Mouse (Mus musculus) heart, embryonic 13.5 days (tissue): ENCODE measurements around the gene Hic1. TPM values are rescaled to one million over a fixed set of nuclear protein-coding genes. Genes with fewer than 3 reads are reported as not detected.
"Not testable (repeated sequence)": the region's sequence is repeated elsewhere in the genome, so short reads cannot be mapped to it uniquely, and the experiment has no call there.

Experiments
- ATAC-seq: fragments of 200-750 bp; cut with Nextera tagmentation; 2 replicates; pipeline ENCODE4 v1.8.0; 2017; ENCODE audit warnings: moderate TSS enrichment; ENCODE audit not compliant: insufficient number of reproducible peaks, low FRiP score, low TSS enrichment; ENCODE audit errors: extremely low read depth
- H3K27ac ChIP-seq: fragments of 300-500 bp; sonication (generic); replicated peaks from 2 replicates; pipeline ENCODE4 v1.5.1; 2015; ENCODE audit warnings: moderate library complexity, mild to moderate bottlenecking, inconsistent platforms
- H3K27me3 ChIP-seq: fragments of 300-500 bp; sonication (generic); replicated peaks from 2 replicates; pipeline ENCODE4 v1.6.1; 2015; ENCODE audit warnings: mild to moderate bottlenecking, inconsistent platforms
- H3K36me3 ChIP-seq: fragments of 300-500 bp; sonication (generic); 2 replicates; pipeline ENCODE4 v1.6.1; 2015; ENCODE audit warnings: mild to moderate bottlenecking, inconsistent platforms
- H3K4me1 ChIP-seq: fragments of 300-500 bp; sonication (generic); 2 replicates; pipeline ENCODE4 v1.6.1; 2015; ENCODE audit warnings: inconsistent platforms
- H3K4me2 ChIP-seq: fragments of 300-500 bp; sonication (generic); 2 replicates; pipeline ENCODE4 v1.6.1; 2015; ENCODE audit warnings: inconsistent platforms, mild to moderate bottlenecking, moderate library complexity
- H3K4me3 ChIP-seq: fragments of 300-500 bp; sonication (generic); 2 replicates; pipeline ENCODE4 v1.5.1; 2015; ENCODE audit warnings: moderate library complexity, mild to moderate bottlenecking, inconsistent platforms
- H3K9ac ChIP-seq: fragments of 300-500 bp; sonication (generic); 2 replicates; pipeline ENCODE4 v1.6.1; 2015; ENCODE audit warnings: inconsistent platforms, mild to moderate bottlenecking, moderate library complexity
- H3K9me3 ChIP-seq: fragments of 300-500 bp; sonication (generic); 2 replicates; pipeline ENCODE4 v1.6.1; 2016; ENCODE audit warnings: inconsistent platforms
- WGBS: fragments of 180-500 bp; shearing (Covaris S2); methylation state at CpG from one replicate; pipeline ENCODE4 v1.1.7; 2015; ENCODE audit warnings: mixed read lengths; 5-methylcytosine and 5-hydroxymethylcytosine counted together
- polyA plus RNA-seq: library from polyadenylated mRNA; unstranded; fragments of >200 nt; fragmentation: Nextera tagmentation; extraction: Ambion mirVana; gene quantifications from 2 replicates; pipeline ENCODE4 v1.2.1, GENCODE M21; 2015

Gene Hic1
- polyA plus RNA-seq, 1 experiment from 2014 or later, result 9.4 TPM

DNA sequence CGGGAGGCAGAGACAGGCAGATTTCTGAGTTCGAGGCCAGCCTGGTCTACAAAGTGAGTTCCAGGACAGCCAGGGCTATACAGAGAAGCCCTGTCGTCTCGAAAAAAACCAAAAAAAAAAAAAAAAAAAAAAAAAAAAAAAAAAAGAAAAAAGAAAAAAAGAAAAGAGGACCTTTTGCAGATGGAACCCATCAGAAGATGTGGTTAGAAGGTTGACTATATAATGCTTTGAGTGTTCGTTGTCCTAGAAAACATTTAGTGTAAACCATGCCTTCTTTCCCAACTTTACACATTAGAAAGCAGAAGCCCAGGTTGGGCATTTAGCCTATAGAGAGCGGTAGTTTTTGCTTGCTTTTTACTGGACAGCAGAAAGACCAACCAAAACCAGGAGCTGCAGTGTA, 5.3 kb upstream of the Hic1 start:
- peaks cover 58% of the 10 kb centered on the region for H3K27me3 ChIP-seq
- not testable (repeated sequence) for H3K9me3 ChIP-seq, H3K4me3 ChIP-seq, ATAC-seq, H3K4me2 ChIP-seq, H3K9ac ChIP-seq, H3K27ac ChIP-seq
- H3K36me3 ChIP-seq, result peaks cover 19% of the 10 kb centered on the region
- H3K4me1 ChIP-seq, result peaks cover 58% of the 10 kb centered on the region
- WGBS, result 73% methylated on average over 6 of the region's 6 CpGs

DNA sequence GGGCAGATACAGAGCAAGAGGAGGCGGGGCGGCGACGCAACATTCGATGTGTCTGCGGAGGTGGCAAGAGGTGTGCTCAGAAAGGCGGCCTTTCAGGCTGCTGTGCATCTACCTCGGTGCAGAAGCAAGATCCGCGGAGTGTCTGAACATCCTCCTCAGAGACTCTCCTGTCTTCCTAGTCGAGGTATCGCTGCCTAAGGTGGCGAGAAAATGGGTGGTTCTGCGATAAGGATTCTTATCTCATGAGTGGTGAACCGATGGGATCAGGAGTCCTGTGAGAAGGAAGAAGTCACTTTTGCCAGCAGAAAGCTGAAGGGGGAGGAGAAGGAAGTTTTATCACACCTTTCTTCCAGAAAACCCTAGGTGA, 4.5 kb upstream of the Hic1 start:
- H3K4me2 ChIP-seq, result peak overlapping the region; percentile 82
- H3K4me3 ChIP-seq, result peak overlapping the region; percentile 79
- no peak for ATAC-seq
- H3K4me1 ChIP-seq, result peaks cover 58% of the 10 kb centered on the region
- H3K9ac ChIP-seq, result peak overlapping the region; percentile 34; the same call in 1 of the 2 replicates
- WGBS, result 2% methylated on average over 15 of the region's 15 CpGs
- peaks cover 66% of the 10 kb centered on the region for H3K27me3 ChIP-seq
- H3K36me3 ChIP-seq, result peaks cover 19% of the 10 kb centered on the region
- no peak overlapping the region for H3K27ac ChIP-seq
- no peaks in the 10 kb centered on the region for H3K9me3 ChIP-seq

DNA sequence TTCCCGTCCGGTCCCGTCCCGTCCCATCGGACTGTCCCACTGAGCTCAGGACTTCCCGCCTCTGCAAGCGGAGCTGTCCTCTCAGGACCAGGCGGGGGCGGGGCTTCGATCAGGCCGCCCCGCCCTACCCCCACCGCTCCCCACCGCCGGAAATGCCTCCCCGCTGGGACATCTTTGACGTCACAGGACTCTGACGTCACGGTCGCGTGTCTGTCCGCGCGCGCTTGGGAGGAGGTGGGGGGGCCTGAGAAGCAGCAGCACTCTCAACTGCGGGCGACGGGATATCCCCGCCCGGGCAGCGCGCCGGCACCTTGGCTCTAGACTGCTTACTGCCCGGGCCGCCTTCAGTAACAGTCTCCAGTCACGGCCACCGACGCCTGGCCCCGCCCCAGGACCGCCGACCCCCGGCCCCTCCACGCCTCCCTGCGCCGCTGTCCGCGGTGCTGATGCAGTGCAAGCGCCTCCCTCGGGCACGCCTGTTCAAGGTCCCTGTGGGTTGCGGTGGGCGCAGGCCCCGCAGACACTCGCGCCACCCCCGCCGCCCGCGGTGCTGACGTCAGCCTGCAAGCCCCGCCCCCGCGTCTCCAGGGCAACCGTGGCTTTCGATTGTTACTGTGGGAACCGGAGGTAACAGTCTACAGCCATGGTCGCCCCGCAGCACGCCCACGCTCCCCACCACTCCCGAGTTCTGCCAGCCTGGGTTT, 3.9 kb upstream of the Hic1 start:
- peak overlapping the region; percentile 34 for H3K9ac ChIP-seq
- under 1% methylated on average over 70 of the region's 71 CpGs for WGBS
- peaks cover 72% of the 10 kb centered on the region for H3K27me3 ChIP-seq
- H3K4me2 ChIP-seq, result peak overlapping the region; percentile 82
- ATAC-seq, result peak; percentile 64; the same call in 1 of the 2 replicates
- H3K4me1 ChIP-seq, result peaks cover 63% of the 10 kb centered on the region
- peaks cover 19% of the 10 kb centered on the region for H3K36me3 ChIP-seq
- H3K27ac ChIP-seq, result no peak overlapping the region
- peak overlapping the region; percentile 79 for H3K4me3 ChIP-seq
- no peaks in the 10 kb centered on the region for H3K9me3 ChIP-seq

DNA sequence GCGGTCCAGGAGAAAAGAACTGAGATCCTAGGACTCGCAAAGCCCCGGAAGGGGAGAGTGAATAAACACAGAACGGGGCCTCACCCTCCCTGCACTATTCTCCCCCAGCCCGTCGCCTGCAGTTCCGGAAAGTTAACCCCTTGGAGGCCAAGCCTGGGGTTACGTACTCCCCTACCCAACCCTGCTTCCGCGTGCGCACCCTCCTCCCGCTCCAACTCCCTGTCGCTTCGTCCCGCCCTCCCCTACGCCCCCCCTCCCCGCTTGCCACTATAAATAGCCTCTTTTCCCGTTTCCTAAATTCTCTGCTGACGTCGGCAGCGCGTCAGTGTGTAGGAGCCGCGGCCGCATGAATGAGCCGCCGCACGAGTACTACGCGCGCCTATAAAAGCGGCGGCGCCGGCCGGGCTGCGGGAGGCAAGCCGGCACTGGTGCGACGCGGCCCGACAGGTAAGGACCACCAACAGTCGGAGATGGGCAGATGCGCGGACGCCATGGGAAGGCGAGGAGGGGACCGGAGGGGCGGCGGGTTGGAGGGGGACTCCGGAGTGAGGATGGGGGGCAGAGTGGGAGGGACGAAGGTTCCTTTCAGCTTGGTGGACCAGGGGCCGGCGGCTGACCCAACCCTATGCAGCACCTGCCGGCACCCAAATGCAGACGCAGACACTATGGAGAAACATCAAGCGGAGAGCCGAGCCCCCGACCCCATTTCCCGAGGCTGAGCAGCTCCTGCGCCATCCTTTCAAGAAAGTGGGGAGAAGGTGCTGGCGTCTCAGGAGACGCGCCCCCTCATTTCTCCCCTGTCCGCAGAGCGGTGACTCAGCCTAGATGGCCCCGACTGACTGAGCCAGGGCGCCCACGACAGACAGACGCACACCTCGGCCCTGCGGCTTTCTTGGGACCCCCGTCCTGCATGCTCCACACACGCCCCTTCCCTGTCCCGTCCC, 3.1 kb upstream of the Hic1 start:
- Histone ChIP-seq H3K27me3 (peaks cover 80% of the 10 kb centered on the region), H3K27ac (no peak overlapping the region), H3K4me3 (peak overlapping the region; percentile 79), H3K36me3 (peaks cover 13% of the 10 kb centered on the region), H3K4me1 (peaks cover 63% of the 10 kb centered on the region), H3K9ac (peak overlapping the region; percentile 28; the same call in 1 of the 2 replicates), H3K9me3 (no peaks in the 10 kb centered on the region), H3K4me2 (peak overlapping the region; percentile 82)
- under 1% methylated on average over 75 of the region's 75 CpGs for WGBS
- no peak for ATAC-seq

DNA sequence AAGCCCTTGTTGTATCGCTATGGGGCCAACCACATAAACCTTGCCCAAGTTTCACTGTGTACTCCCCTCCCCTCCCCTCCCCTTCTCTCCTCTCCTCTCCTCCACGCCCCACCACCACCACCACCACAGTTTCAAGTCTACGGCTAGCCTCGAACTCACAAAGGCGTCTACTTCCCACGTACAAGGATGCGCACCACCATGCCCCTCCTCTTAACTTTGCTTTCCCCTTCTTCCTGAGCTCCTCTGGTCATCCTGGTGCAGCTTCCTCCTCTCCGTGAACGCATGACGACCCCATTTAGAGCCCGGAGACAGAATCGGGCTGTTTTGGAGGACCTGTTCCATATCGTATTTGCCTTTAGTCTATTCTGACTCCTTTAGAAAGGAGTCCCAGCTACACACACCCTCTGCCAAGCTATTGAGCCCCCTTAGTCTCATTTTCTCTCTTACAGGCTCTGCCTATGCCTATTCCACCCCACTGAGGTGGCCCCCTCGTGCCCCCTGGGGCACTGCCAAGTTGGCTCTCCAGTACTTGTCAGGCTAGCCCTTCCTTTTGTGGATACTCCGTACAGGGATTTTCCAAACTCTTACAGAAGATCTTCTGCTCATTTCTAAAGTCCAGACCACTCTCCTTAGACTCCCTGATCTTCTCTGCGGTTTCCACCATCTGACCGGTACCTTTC, 2.0 kb upstream of the Hic1 start:
- peaks cover 74% of the 10 kb centered on the region for H3K4me1 ChIP-seq
- peak overlapping the region; percentile 97 for H3K4me2 ChIP-seq
- H3K36me3 ChIP-seq, result peaks cover 10% of the 10 kb centered on the region
- H3K9ac ChIP-seq, result no peak overlapping the region
- no peak overlapping the region for H3K27ac ChIP-seq
- WGBS, result 10% methylated on average over 17 of the region's 17 CpGs
- H3K9me3 ChIP-seq, result no peaks in the 10 kb centered on the region
- peak overlapping the region; percentile 79 for H3K4me3 ChIP-seq
- H3K27me3 ChIP-seq, result peaks cover 91% of the 10 kb centered on the region
- ATAC-seq, result no peak

DNA sequence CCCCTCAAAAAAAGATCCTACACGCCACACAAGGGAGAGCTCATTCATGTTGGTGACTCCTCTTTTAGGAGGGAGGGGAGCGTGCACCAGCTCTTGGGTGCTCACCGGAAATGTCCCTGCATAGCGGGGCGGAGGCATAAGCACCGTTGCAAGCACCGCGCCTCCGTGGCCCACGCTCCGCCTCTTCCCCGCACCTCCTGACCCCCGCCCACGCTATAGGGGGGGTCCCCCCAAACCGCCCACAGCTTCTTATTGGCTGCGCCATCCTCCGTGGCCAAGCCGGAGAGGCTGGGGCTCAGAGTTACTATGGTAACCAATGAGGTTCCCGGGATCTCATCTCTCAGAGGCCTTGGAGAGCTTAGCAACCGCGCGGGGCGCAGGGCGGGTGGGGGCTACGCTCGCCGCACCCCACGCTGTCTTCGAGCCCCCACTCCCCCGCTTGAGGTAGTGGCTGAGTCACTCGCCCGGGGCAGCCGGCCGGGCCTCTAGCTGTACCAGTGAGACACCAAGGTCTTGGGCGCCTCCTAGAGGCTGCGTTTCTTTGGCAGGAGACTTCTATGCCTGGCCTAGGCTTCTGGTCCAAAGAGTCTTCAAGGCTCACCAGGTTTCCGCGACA, 925 bp upstream of the Hic1 start:
- WGBS, result under 1% methylated on average over 38 of the region's 38 CpGs
- peak overlapping the region; percentile 79 for H3K4me3 ChIP-seq
- ATAC-seq, result no peak
- H3K27ac ChIP-seq, result no peak overlapping the region
- H3K27me3 ChIP-seq, result peaks cover 98% of the 10 kb centered on the region
- peaks cover 16% of the 10 kb centered on the region for H3K36me3 ChIP-seq
- peak overlapping the region; percentile 67; the same call in 1 of the 2 replicates for H3K9ac ChIP-seq
- H3K4me2 ChIP-seq, result peak overlapping the region; percentile 97
- no peaks in the 10 kb centered on the region for H3K9me3 ChIP-seq
- peaks cover 84% of the 10 kb centered on the region for H3K4me1 ChIP-seq

DNA sequence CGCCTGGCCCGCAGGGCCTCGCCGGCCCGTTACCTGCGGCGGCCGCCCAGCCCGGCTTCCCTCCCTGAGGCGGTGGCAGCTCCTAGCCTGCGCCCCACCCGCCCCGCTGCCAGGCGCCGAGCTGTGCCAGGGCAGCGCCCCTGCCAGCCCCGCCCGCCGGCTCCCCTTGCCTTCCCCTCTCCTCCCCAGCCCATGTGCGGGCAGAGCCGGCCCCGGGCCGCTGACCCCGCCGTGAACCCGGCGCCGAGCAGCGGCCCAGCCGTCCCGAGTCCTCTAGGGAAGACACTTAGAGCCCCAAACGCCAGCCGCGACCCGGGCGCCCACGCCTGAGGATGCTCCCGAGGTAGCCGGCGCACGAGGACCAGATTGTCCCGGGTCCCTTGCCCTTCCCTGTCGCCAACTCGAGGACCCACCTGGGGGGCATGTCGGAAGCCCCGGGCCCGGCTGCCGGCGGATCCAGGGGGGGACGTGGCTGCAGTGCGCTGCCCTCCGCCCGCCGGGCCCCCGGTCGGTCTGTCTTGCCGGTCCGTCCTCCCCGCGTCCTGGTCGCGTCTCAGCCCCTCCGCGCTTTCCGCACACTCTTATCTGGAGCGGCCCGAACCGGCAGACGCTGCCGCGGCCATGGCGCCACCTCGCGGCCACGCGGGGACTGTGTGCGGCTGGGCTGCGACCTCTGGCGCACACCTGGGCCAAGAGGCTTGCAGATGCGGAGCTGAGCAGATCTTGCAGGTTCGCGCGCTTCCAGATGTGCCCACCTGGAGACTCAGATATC, 543 bp downstream of the Hic1 start:
- H3K4me3 ChIP-seq, result peak overlapping the region; percentile 79
- peak overlapping the region; percentile 97 for H3K4me2 ChIP-seq
- H3K9me3 ChIP-seq, result no peaks in the 10 kb centered on the region
- ATAC-seq, result no peak
- H3K27me3 ChIP-seq, result peaks cover 100% of the 10 kb centered on the region
- H3K27ac ChIP-seq, result peak overlapping the region; percentile 89
- H3K9ac ChIP-seq, result peak overlapping the region; percentile 88
- peaks cover 28% of the 10 kb centered on the region for H3K36me3 ChIP-seq
- peaks cover 92% of the 10 kb centered on the region for H3K4me1 ChIP-seq
- under 1% methylated on average over 82 of the region's 83 CpGs for WGBS

DNA sequence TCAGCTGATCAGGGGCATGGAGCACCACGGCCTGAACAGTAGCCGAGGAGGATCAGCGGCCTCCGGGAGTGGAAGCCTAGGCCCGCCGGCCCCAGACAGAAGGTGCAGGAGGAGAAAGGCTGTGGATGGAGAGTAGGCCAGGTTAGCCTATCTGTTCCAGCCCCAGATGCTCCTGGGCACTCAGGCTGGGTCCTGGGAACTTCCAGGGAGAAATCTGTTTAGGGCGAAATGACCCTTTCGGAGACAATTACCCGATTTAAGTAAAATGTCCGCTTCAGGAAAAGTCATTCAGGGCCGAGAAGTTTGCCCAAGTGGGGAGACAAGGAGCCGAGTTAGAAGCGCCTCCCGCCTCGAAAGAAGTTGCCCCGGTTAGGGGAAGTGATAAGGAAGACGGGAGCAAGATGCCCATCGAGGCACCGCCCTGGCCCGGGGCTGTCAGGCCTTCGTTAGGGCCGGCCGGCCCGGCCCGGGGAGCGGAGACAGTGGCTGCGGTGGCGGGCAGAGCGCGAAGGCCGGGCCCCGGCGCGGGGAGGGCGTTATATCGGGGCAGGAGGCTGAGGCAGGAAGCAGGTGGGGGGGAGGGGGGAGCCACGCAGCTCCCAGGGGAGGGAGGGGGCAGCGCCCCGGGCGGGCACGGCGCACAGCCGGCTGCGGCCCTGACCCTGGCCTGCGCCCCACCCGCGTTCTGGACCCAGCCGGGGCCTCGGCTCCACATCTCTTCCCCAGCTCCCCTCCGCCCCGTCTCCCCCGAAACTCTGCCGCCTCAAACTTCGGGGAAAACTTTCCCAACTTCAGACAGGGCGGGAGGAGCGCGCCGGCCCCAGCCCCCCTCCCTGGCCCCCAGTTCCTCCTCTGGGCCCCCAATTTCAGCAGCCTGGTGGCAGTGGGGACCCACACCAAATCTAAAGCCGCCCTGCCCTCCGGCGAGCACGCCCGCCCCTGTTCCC, 1.4 kb downstream of the Hic1 start:
- WGBS, result 7% methylated on average over 45 of the region's 63 CpGs
- no peak for ATAC-seq
- Histone ChIP-seq H3K36me3 (peaks cover 36% of the 10 kb centered on the region), H3K27me3 (peaks cover 100% of the 10 kb centered on the region), H3K4me1 (peaks cover 93% of the 10 kb centered on the region), H3K4me2 (peak overlapping the region; percentile 97), H3K9me3 (no peaks in the 10 kb centered on the region), H3K9ac (peak overlapping the region; percentile 88), H3K27ac (peak overlapping the region; percentile 89), H3K4me3 (peak overlapping the region; percentile 79)

DNA sequence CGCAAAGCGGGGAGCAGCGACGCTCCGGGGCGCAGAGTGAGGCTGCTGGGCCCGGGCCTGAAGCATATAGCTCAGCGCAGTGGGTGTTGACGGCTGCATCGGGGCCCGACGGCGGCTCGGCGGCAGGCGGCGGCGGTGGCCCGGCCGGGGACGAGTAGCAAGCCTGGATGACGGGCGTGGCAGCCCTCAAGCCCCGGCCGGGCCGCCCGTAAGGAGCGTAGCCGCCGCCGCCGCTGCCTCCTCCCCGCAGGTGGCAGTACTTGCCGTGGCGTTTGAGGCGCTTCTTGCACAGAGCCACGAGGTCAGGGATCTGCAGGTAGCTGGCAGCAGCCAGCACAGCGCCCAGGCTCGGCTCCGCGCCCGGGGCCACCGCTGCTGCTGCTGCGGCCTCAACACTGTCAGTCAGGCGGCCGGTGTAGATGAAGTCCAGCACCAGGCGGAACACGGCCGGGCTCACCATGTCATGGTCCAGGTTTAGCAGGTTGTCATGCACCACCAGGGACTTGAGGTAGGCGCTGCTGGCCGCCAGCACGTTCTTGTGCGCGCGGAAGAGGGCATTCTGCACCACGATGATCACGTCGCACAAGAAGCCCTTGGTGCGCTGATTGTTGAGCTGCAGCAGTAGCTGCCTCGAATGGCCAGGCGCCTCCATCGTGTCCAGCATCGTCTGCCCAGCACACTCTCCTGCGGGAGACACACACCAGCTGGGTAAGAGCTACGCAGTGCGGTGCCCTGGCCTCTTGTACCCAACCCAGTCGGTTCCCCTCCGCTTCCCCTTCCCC, 2.3 kb downstream of the Hic1 start:
- peak overlapping the region; percentile 88 for H3K9ac ChIP-seq
- H3K4me1 ChIP-seq, result peaks cover 93% of the 10 kb centered on the region

More for the DNA sequence above, 2.3 kb downstream of the Hic1 start:
- 3% methylated on average over 66 of the region's 68 CpGs for WGBS
- Histone ChIP-seq H3K9me3 (no peaks in the 10 kb centered on the region), H3K27me3 (peaks cover 92% of the 10 kb centered on the region), H3K4me3 (peak overlapping the region; percentile 79), H3K4me2 (peak overlapping the region; percentile 97), H3K36me3 (peaks cover 45% of the 10 kb centered on the region), H3K27ac (peak overlapping the region; percentile 89)
- no peak for ATAC-seq
